In the genomic region with DNA sequence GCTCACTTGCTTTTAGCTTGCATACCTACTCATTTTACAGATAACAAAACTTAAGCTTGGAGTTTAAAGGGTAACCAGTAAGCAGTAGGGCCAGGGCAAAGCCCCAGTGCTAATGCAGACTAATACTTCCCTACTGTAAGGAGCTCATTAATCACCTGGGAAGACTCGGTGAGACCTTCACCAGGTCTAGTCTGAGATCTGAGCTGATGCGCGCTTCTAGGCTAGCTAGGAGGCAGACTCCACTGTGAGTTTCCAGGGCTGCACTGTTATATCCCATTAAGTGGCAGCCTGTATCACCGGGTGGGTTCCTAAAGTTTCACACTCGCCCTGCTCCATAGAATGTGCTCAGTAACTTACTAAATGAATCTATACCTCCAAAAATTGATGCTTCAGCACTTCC, we compare ENCODE assay signal across 9 mouse cellular contexts. TPM values are rescaled to one million over a fixed set of nuclear protein-coding genes. Genes with fewer than 3 reads are reported as not detected.
DNase-seq lines count a peak whose midpoint lies in the region; ATAC-seq lines count a peak whose summit lies in the region.
"Had no signal": no experiment of that assay in that cellular context is flagged by ENCODE, and none has a peak within 500 bp of the region (broad histone marks: within the 10 kb centered on the region; RNA-seq: fewer than 3 reads in every experiment).

No protein-coding gene starts in this region.

- no peaks in the 10 kb centered on the region for H3K36me3 ChIP-seq in kidney, embryonic 14.5 days (ENCODE audit: control insufficient read depth, insufficient read depth, low read length)
- no peaks in the 10 kb centered on the region for H3K36me3 ChIP-seq in neural tube, embryonic 12.5 days

- H3K4me2 ChIP-seq in kidney, embryonic 14.5 days (replicated peaks; ENCODE audit: low read depth, low read length) = peak overlapping the region; percentile 94
- peak overlapping the region; percentile 98; the same call in 1 of the 2 replicates for H3K4me2 ChIP-seq in neural tube, embryonic 12.5 days (replicated peaks)

- H3K9ac ChIP-seq in kidney, embryonic 14.5 days (ENCODE audit: low read depth, low read length) = no peak overlapping the region
- no peak overlapping the region for H3K9ac ChIP-seq in neural tube, embryonic 12.5 days

- 14% methylated on average over 5 of the region's 5 CpGs for WGBS in kidney, embryonic 14.5 days
- 8% methylated on average over 5 of the region's 5 CpGs for WGBS in neural tube, embryonic 12.5 days

- H3K27ac ChIP-seq in kidney, embryonic 14.5 days (ENCODE audit: low read depth, low read length) = no peak overlapping the region
- no peak overlapping the region for H3K27ac ChIP-seq in neural tube, embryonic 12.5 days

- H3K9me3 ChIP-seq in kidney, embryonic 14.5 days (ENCODE audit: control insufficient read depth, low read length) = no peaks in the 10 kb centered on the region
- H3K9me3 ChIP-seq in neural tube, embryonic 12.5 days = no peaks in the 10 kb centered on the region

- ATAC-seq in kidney, embryonic 14.5 days (ENCODE audit: low FRiP score, low TSS enrichment) = no peak
- no peak for ATAC-seq in neural tube, embryonic 12.5 days (ENCODE audit: low FRiP score, low read depth)

- H3K27me3 ChIP-seq in kidney, embryonic 14.5 days (ENCODE audit: control insufficient read depth, insufficient read depth, low read length) = no peaks in the 10 kb centered on the region
- H3K27me3 ChIP-seq in neural tube, embryonic 12.5 days (replicated peaks) = peaks cover 43% of the 10 kb centered on the region

- DNase-seq in kidney, postnatal 25 days = no peak
- DNase-seq in embryo, embryonic 11 days = peak; percentile 9
- peak; percentile 10 for DNase-seq in induced T-regulatory cell, adult 2 months (ENCODE audit: low read depth)
- no peak for DNase-seq in urinary bladder, postnatal 10 days (ENCODE audit: low spot score)
- no peak for DNase-seq in thymus, postnatal 0 days (ENCODE audit: low spot score)
- no peak for DNase-seq in cerebellum, adult 11-12 months

- peak overlapping the region; percentile 75 for H3K4me3 ChIP-seq in kidney, embryonic 14.5 days (ENCODE audit: low read length)
- H3K4me3 ChIP-seq in neural tube, embryonic 12.5 days = no peak overlapping the region

- peaks cover 4% of the 10 kb centered on the region; the same call in 1 of the 2 replicates for H3K4me1 ChIP-seq in kidney, embryonic 14.5 days (ENCODE audit: control insufficient read depth, insufficient read depth, low read length)
- H3K4me1 ChIP-seq in neural tube, embryonic 12.5 days = peaks cover 11% of the 10 kb centered on the region

RNA-seq across cellular contexts. Expression of a gene that starts 1.6 kb away (rescaled TPM):
- 19.8 and 20.9 TPM in 2 replicates for polyA plus RNA-seq in kidney, embryonic 14.5 days (2014; fragmentation: Nextera tagmentation; extraction: Ambion mirVana)
- 4.7 and 4.9 TPM in 2 replicates for polyA plus RNA-seq in neural tube, embryonic 12.5 days (2016; fragmentation: Nextera tagmentation; extraction: Ambion mirVana)
- polyA plus RNA-seq in thymus, postnatal 0 days (2015; fragmentation: Nextera tagmentation; extraction: Ambion mirVana) = 4.4 and 4.8 TPM in 2 replicates

RNA-seq across cellular contexts. Expression of a gene that starts 21.4 kb away (rescaled TPM):
- 0.12 TPM in 1 of 2 replicates, not detected in the other for polyA plus RNA-seq in kidney, embryonic 14.5 days (2014; fragmentation: Nextera tagmentation; extraction: Ambion mirVana)
- not detected in 2 replicates for polyA plus RNA-seq in neural tube, embryonic 12.5 days (2016; fragmentation: Nextera tagmentation; extraction: Ambion mirVana)
- not detected in 2 replicates for polyA plus RNA-seq in thymus, postnatal 0 days (2015; fragmentation: Nextera tagmentation; extraction: Ambion mirVana)
- polyA plus RNA-seq: gonadal fat pad, adult 2 months had no signal

RNA-seq across cellular contexts. Expression of a gene that starts 43.3 kb away (rescaled TPM):
- not detected in 2 replicates for polyA plus RNA-seq in kidney, embryonic 14.5 days (2014; fragmentation: Nextera tagmentation; extraction: Ambion mirVana)
- not detected in 2 replicates for polyA plus RNA-seq in neural tube, embryonic 12.5 days (2016; fragmentation: Nextera tagmentation; extraction: Ambion mirVana)
- not detected in 2 replicates for polyA plus RNA-seq in thymus, postnatal 0 days (2015; fragmentation: Nextera tagmentation; extraction: Ambion mirVana)
- polyA plus RNA-seq: gonadal fat pad, adult 2 months had no signal

RNA-seq across cellular contexts. Expression of a gene that starts 47.4 kb away (rescaled TPM):
- 59.8 and 64.9 TPM in 2 replicates for polyA plus RNA-seq in kidney, embryonic 14.5 days (2014; fragmentation: Nextera tagmentation; extraction: Ambion mirVana)
- 42.3 and 44.1 TPM in 2 replicates for polyA plus RNA-seq in neural tube, embryonic 12.5 days (2016; fragmentation: Nextera tagmentation; extraction: Ambion mirVana)
- polyA plus RNA-seq in thymus, postnatal 0 days (2015; fragmentation: Nextera tagmentation; extraction: Ambion mirVana) = 52.1 and 54.3 TPM in 2 replicates

RNA-seq across cellular contexts. Expression of a gene that starts 57.3 kb away (rescaled TPM):
- polyA plus RNA-seq in kidney, embryonic 14.5 days (2014; fragmentation: Nextera tagmentation; extraction: Ambion mirVana) = not detected in 2 replicates
- polyA plus RNA-seq in neural tube, embryonic 12.5 days (2016; fragmentation: Nextera tagmentation; extraction: Ambion mirVana) = not detected in 2 replicates
- polyA plus RNA-seq in thymus, postnatal 0 days (2015; fragmentation: Nextera tagmentation; extraction: Ambion mirVana) = not detected in 2 replicates
- polyA plus RNA-seq: gonadal fat pad, adult 2 months had no signal

Comparison
In these comparisons a context has a peak if more than half of its experiments do, and no peak if none do; other contexts are left out.
1. DNase-seq: peak in embryo, embryonic 11 days (single experiment) and induced T-regulatory cell, adult 2 months (single experiment); none in kidney, postnatal 25 days (0 of 2), urinary bladder, postnatal 10 days (single experiment), thymus, postnatal 0 days (single experiment) and cerebellum, adult 11-12 months (single experiment).